Mouse (Mus musculus) skeletal muscle tissue, postnatal 0 days (tissue): ENCODE measurements around the gene Tph2. TPM values are rescaled to one million over a fixed set of nuclear protein-coding genes. Genes with fewer than 3 reads are reported as not detected.

Experiments used
- polyA plus RNA-seq: library from polyadenylated mRNA; unstranded; fragments of >200 nt; fragmentation: Nextera tagmentation; extraction: Ambion mirVana; gene quantifications from 2 replicates; pipeline ENCODE4 v1.2.1, GENCODE M21; 2015

Gene Tph2
- polyA plus RNA-seq, result 0.06 and 0.12 TPM in 2 replicates

DNA sequence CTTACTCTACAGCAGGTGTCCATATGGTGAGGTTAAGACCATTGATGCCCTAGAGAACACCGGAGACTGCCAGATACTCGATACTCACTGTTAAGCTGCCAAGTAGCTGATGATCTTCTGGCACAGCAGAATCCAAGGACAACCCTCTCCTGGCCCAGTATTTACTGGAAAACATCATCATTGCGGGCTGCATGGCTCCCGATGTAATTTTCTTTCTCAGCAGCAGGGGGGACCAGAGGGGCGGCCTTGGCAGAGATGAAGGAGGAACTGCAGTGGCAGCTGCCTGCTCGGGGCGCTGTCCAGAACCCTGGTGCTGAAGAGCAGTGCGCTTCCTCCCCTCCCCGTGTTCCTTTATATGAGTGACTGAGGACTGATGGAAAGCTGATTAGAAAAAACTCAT lies at the start of gene Tph2:
Gene Tph2 (minus strand): TSS at position 326 of the 400 bp plus-strand sequence.

Other genes starting within 250 kb of the Tph2 start
- gene Tbc1d15, start 66.4 kb upstream of the Tph2 start, polyA plus RNA-seq, result 33.7 and 35.1 TPM in 2 replicates
- gene Rab21, start 130.6 kb upstream of the Tph2 start, polyA plus RNA-seq, result 5.7 and 6.1 TPM in 2 replicates
- 12.8 and 14.9 TPM in 2 replicates for gene Tmem19, start 177.5 kb upstream of the Tph2 start, polyA plus RNA-seq
- 11.0 and 12.1 TPM in 2 replicates for gene Thap2, start 199.4 kb upstream of the Tph2 start, polyA plus RNA-seq
- 6.3 and 6.7 TPM in 2 replicates for gene Zfc3h1, start 199.9 kb upstream of the Tph2 start, polyA plus RNA-seq